Comparison of ENCODE assay signal across 21 mouse cellular contexts in the genomic region with DNA sequence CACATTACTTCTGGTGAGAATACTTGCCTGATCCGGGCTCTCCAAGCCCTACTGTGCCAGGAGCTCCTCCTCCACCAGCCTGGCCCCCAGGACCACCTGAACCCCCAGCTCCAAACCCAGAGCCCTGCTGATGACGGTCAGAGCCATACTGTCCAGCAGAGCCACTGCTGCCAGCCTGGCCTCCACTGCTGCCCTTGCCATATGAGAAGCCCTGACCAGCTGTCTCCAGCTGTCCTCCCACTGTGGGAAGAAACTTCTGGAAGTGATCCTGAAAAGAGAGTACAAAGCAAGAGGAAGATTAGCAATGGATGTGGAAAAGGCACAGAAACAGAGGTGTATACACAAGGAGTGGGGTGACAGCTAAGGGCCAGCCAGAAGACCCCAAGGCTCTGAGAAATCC. TPM values are rescaled to one million over a fixed set of nuclear protein-coding genes. Genes with fewer than 3 reads are reported as not detected.
DNase-seq lines count a peak whose midpoint lies in the region; ATAC-seq and TF ChIP-seq lines count a peak whose summit lies in the region.
"Had no signal": no experiment of that assay in that cellular context is flagged by ENCODE, and none has a peak within 500 bp of the region (broad histone marks: within the 10 kb centered on the region; RNA-seq: fewer than 3 reads in every experiment).

No protein-coding gene starts in this region.

- intact Hi-C loops in heart, postnatal 25 days (cut with DNase I): no loop called here

- no peak overlapping the region for H3K27ac ChIP-seq in embryonic facial prominence, embryonic 13.5 days
- no peak overlapping the region for H3K27ac ChIP-seq in embryonic facial prominence, embryonic 10.5 days (replicated peaks)
- H3K27ac ChIP-seq in kidney, adult 2 months (ENCODE audit: insufficient read depth, low read depth, low read length): no peak overlapping the region
- no peak overlapping the region for H3K27ac ChIP-seq in intestine, embryonic 16.5 days (ENCODE audit: low read length)
- H3K27ac ChIP-seq: hindbrain, embryonic 10.5 days; kidney, postnatal 0 days; limb, embryonic 13.5 days; liver, embryonic 15.5 days had no signal

- no peak overlapping the region for H3ac ChIP-seq in myocyte (ENCODE audit: control insufficient read depth, insufficient read length)

- H3K27me3 ChIP-seq in embryonic facial prominence, embryonic 13.5 days: no peaks in the 10 kb centered on the region
- no peaks in the 10 kb centered on the region for H3K27me3 ChIP-seq in embryonic facial prominence, embryonic 10.5 days (replicated peaks; ENCODE audit: low read depth, poor library complexity, severe bottlenecking)
- no peaks in the 10 kb centered on the region for H3K27me3 ChIP-seq in kidney, adult 2 months (replicated peaks; ENCODE audit: control insufficient read depth, insufficient read depth, low read length)
- no peaks in the 10 kb centered on the region for H3K27me3 ChIP-seq in myocyte (ENCODE audit: control insufficient read depth, insufficient read depth, insufficient read length)
- no peaks in the 10 kb centered on the region for H3K27me3 ChIP-seq in intestine, embryonic 16.5 days (replicated peaks; ENCODE audit: control insufficient read depth, insufficient read depth, low read length)
- H3K27me3 ChIP-seq: limb, embryonic 13.5 days; liver, embryonic 15.5 days had no signal

- no peaks in the 10 kb centered on the region for H3K36me3 ChIP-seq in embryonic facial prominence, embryonic 13.5 days
- H3K36me3 ChIP-seq in embryonic facial prominence, embryonic 10.5 days (replicated peaks): no peaks in the 10 kb centered on the region
- H3K36me3 ChIP-seq in kidney, adult 2 months (ENCODE audit: control insufficient read depth, insufficient read depth, low read length): no peaks in the 10 kb centered on the region
- no peaks in the 10 kb centered on the region for H3K36me3 ChIP-seq in myocyte (ENCODE audit: control insufficient read depth, insufficient read depth)
- H3K36me3 ChIP-seq in intestine, embryonic 16.5 days (ENCODE audit: control insufficient read depth, insufficient read depth, low read length): no peaks in the 10 kb centered on the region
- H3K36me3 ChIP-seq: G1E; hindbrain, embryonic 10.5 days; limb, embryonic 13.5 days; liver, embryonic 15.5 days had no signal

- 0 out of 2 replicates have a peak overlapping the region, but pooled peaks have one; percentile 16 for H3K9ac ChIP-seq in embryonic facial prominence, embryonic 13.5 days
- no peak overlapping the region for H3K9ac ChIP-seq in intestine, embryonic 16.5 days (ENCODE audit: low read depth, low read length)
- H3K9ac ChIP-seq: limb, embryonic 13.5 days; liver, embryonic 15.5 days had no signal

- ATAC-seq in embryonic facial prominence, embryonic 13.5 days (ENCODE audit: insufficient number of reproducible peaks, insufficient read depth, low FRiP score, low TSS enrichment, low read depth): no peak
- no peak for ATAC-seq in intestine, embryonic 16.5 days
- ATAC-seq: CD4-positive, CD25-positive, alpha-beta regulatory T cell, adult 4 months; inflammation-experienced regulatory T-cells, adult 6 months had no signal

- no peak for TF ChIP-seq POLR2A in kidney, adult 2 months (IDR thresholded peaks at IDR 0.05; ENCODE audit: low read depth, low read length)
- TF ChIP-seq POLR2A in myocyte (IDR thresholded peaks at IDR 0.05; ENCODE audit: insufficient read length, low read depth): no peak

- H3K4me1 ChIP-seq in embryonic facial prominence, embryonic 13.5 days: no peaks in the 10 kb centered on the region
- peaks cover 5% of the 10 kb centered on the region for H3K4me1 ChIP-seq in embryonic facial prominence, embryonic 10.5 days
- H3K4me1 ChIP-seq in kidney, adult 2 months (ENCODE audit: control insufficient read depth, insufficient read depth, low read length): no peaks in the 10 kb centered on the region
- H3K4me1 ChIP-seq in intestine, embryonic 16.5 days (ENCODE audit: control insufficient read depth, insufficient read depth, low read length): no peaks in the 10 kb centered on the region
- H3K4me1 ChIP-seq: limb, embryonic 13.5 days had no signal

- WGBS in embryonic facial prominence, embryonic 13.5 days: 80% methylated on average over 2 of the region's 2 CpGs
- WGBS in embryonic facial prominence, embryonic 10.5 days: 77% methylated on average over 2 of the region's 2 CpGs
- 80% methylated on average over 2 of the region's 2 CpGs for WGBS in kidney, adult 2 months
- WGBS in intestine, embryonic 16.5 days: 64% methylated on average over 2 of the region's 2 CpGs

- no peak for DNase-seq in embryonic facial prominence, embryonic 10.5 days (ENCODE audit: low spot score)
- DNase-seq in kidney, postnatal 10 days: peak; percentile 53
- no peak for DNase-seq in kidney, adult 2 months
- DNase-seq in heart, postnatal 25 days (ENCODE audit: low spot score): peak; percentile 40
- DNase-seq in thymus, postnatal 4 days: no peak
- DNase-seq: cerebellum, adult 9-10 months; midbrain, embryonic 14.5 days; thymus, adult 2 months had no signal

- no peaks in the 10 kb centered on the region for H3K79me2 ChIP-seq in myocyte (ENCODE audit: control insufficient read depth, insufficient read depth)

- H3K9me3 ChIP-seq in embryonic facial prominence, embryonic 13.5 days: no peaks in the 10 kb centered on the region
- no peaks in the 10 kb centered on the region for H3K9me3 ChIP-seq in embryonic facial prominence, embryonic 10.5 days
- H3K9me3 ChIP-seq in intestine, embryonic 16.5 days (ENCODE audit: control insufficient read depth, low read length): no peaks in the 10 kb centered on the region
- H3K9me3 ChIP-seq: G1E; hindbrain, embryonic 10.5 days; limb, embryonic 13.5 days; liver, embryonic 15.5 days had no signal

- H3K4me2 ChIP-seq in embryonic facial prominence, embryonic 13.5 days: no peak overlapping the region
- no peak overlapping the region for H3K4me2 ChIP-seq in myocyte (ENCODE audit: low read depth)
- no peak overlapping the region for H3K4me2 ChIP-seq in intestine, embryonic 16.5 days (ENCODE audit: low read depth, low read length)
- H3K4me2 ChIP-seq: limb, embryonic 13.5 days; liver, embryonic 15.5 days had no signal

- no peak overlapping the region for H3K4me3 ChIP-seq in embryonic facial prominence, embryonic 13.5 days
- H3K4me3 ChIP-seq in embryonic facial prominence, embryonic 10.5 days: no peak overlapping the region
- H3K4me3 ChIP-seq in kidney, adult 2 months (ENCODE audit: insufficient read depth, low read depth, low read length): no peak overlapping the region
- H3K4me3 ChIP-seq in myocyte: no peak overlapping the region
- H3K4me3 ChIP-seq in intestine, embryonic 16.5 days (ENCODE audit: low read length): no peak overlapping the region
- H3K4me3 ChIP-seq: hindbrain, embryonic 10.5 days; limb, embryonic 13.5 days; liver, embryonic 15.5 days had no signal

- TF ChIP-seq CTCF in kidney, adult 2 months (conservative IDR thresholded peaks at IDR 0.05; ENCODE audit: insufficient read depth, insufficient read length, low read depth, low read length): no peak

TF ChIP-seq in myocyte, 11 proteins besides CTCF, POLR2A, EP300 and RAD21:
- TF ChIP-seq MYOD1 (IDR thresholded peaks at IDR 0.05; ENCODE audit: control insufficient read depth in 1 of 3, insufficient read length in 2 of 3, low read depth in 2 of 3) (peak; percentile 55 to 82 (median 79)), SRF (IDR thresholded peaks at IDR 0.05; ENCODE audit: control insufficient read depth, insufficient read length, low read depth) (no peak), MYOG (IDR thresholded peaks at IDR 0.05; ENCODE audit: control insufficient read depth in 1 of 3, insufficient read depth in 1 of 3, insufficient read length in 2 of 3, low read depth in 2 of 3) (peak; percentile 29 to 85 (median 72))
TF ChIP-seq in myocyte: peak in this region for 2.

RNA-seq across cellular contexts. Expression of gene Myoz1, which starts 5.3 kb away (rescaled TPM):
- polyA plus RNA-seq in embryonic facial prominence, embryonic 13.5 days (2015; fragmentation: Nextera tagmentation; extraction: Ambion mirVana): 0.47 and 0.62 TPM in 2 replicates
- 0.26 and 0.71 TPM in 2 replicates for polyA plus RNA-seq in embryonic facial prominence, embryonic 10.5 days (2016; fragmentation: Nextera tagmentation; extraction: Ambion mirVana)
- 0.26 and 8.9 TPM in 2 replicates for polyA plus RNA-seq in kidney, adult 2 months (2012; rRNA removed)
- under 1 TPM; 0.39 to 0.67 TPM for total RNA-seq in heart, postnatal 25 days (2021)
- polyA plus RNA-seq in myocyte (2012; fragmentation: generic; extraction: Trizol): 8.6 TPM
- polyA plus RNA-seq in intestine, embryonic 16.5 days (2015; fragmentation: Nextera tagmentation; extraction: Ambion mirVana): 0.26 and 0.53 TPM in 2 replicates
- total RNA-seq: G1E; granulocyte monocyte progenitor cell, adult 5-6 weeks had no signal
- polyA plus RNA-seq: CD4-positive, CD25-positive, alpha-beta regulatory T cell, adult 4 months; cortical plate, adult 2 months; G1E; inflammation-experienced regulatory T-cells, adult 6 months; midbrain, embryonic 14.5 days; small intestine, adult 2 months had no signal

RNA-seq across cellular contexts. Expression of gene Usp54, which starts 10.1 kb away (rescaled TPM):
- polyA plus RNA-seq in embryonic facial prominence, embryonic 13.5 days (2015; fragmentation: Nextera tagmentation; extraction: Ambion mirVana): 8.5 and 9.4 TPM in 2 replicates
- polyA plus RNA-seq in embryonic facial prominence, embryonic 10.5 days (2016; fragmentation: Nextera tagmentation; extraction: Ambion mirVana): 13.4 and 15.2 TPM in 2 replicates
- 7.9 and 8.5 TPM in 2 replicates for polyA plus RNA-seq in kidney, adult 2 months (2012; rRNA removed)
- 10 to 100 TPM; 16.6 to 17.6 TPM for total RNA-seq in heart, postnatal 25 days (2021)
- 2.6 TPM for polyA plus RNA-seq in myocyte (2012; fragmentation: generic; extraction: Trizol)
- 3.1 and 3.3 TPM in 2 replicates for polyA plus RNA-seq in intestine, embryonic 16.5 days (2015; fragmentation: Nextera tagmentation; extraction: Ambion mirVana)

RNA-seq across cellular contexts. Expression of gene Synpo2l, which starts 17.2 kb away (rescaled TPM):
- 2.3 and 3.3 TPM in 2 replicates for polyA plus RNA-seq in embryonic facial prominence, embryonic 13.5 days (2015; fragmentation: Nextera tagmentation; extraction: Ambion mirVana)
- 0.50 and 0.54 TPM in 2 replicates for polyA plus RNA-seq in embryonic facial prominence, embryonic 10.5 days (2016; fragmentation: Nextera tagmentation; extraction: Ambion mirVana)
- polyA plus RNA-seq in kidney, adult 2 months (2012; rRNA removed): 0.87 and 1.8 TPM in 2 replicates
- 100 to 1,000 TPM; 128 to 138 TPM for total RNA-seq in heart, postnatal 25 days (2021)
- 165 TPM for polyA plus RNA-seq in myocyte (2012; fragmentation: generic; extraction: Trizol)
- polyA plus RNA-seq in intestine, embryonic 16.5 days (2015; fragmentation: Nextera tagmentation; extraction: Ambion mirVana): 0.10 and 0.20 TPM in 2 replicates
- polyA plus RNA-seq: CD4-positive, CD25-positive, alpha-beta regulatory T cell, adult 4 months; inflammation-experienced regulatory T-cells, adult 6 months had no signal

RNA-seq across cellular contexts. Expression of gene Sec24c, which starts 23.1 kb away (rescaled TPM):
- 90.7 and 93.3 TPM in 2 replicates for polyA plus RNA-seq in embryonic facial prominence, embryonic 13.5 days (2015; fragmentation: Nextera tagmentation; extraction: Ambion mirVana)
- 117 and 120 TPM in 2 replicates for polyA plus RNA-seq in embryonic facial prominence, embryonic 10.5 days (2016; fragmentation: Nextera tagmentation; extraction: Ambion mirVana)
- polyA plus RNA-seq in kidney, adult 2 months (2012; rRNA removed): 133 and 153 TPM in 2 replicates
- 100 to 1,000 TPM in 1 of 2 experiments, 10 to 100 TPM in 1; 96.8 to 107 TPM for total RNA-seq in heart, postnatal 25 days (2021)
- 68.6 TPM for polyA plus RNA-seq in myocyte (2012; fragmentation: generic; extraction: Trizol)
- 92.7 and 106 TPM in 2 replicates for polyA plus RNA-seq in intestine, embryonic 16.5 days (2015; fragmentation: Nextera tagmentation; extraction: Ambion mirVana)

RNA-seq across cellular contexts. Expression of gene Fut11, which starts 43.8 kb away (rescaled TPM):
- polyA plus RNA-seq in embryonic facial prominence, embryonic 13.5 days (2015; fragmentation: Nextera tagmentation; extraction: Ambion mirVana): 25.1 and 26.2 TPM in 2 replicates
- 20.2 and 20.9 TPM in 2 replicates for polyA plus RNA-seq in embryonic facial prominence, embryonic 10.5 days (2016; fragmentation: Nextera tagmentation; extraction: Ambion mirVana)
- polyA plus RNA-seq in kidney, adult 2 months (2012; rRNA removed): 7.9 and 11.2 TPM in 2 replicates
- total RNA-seq in heart, postnatal 25 days (2021): 1 to 10 TPM; 6.0 to 7.4 TPM
- polyA plus RNA-seq in myocyte (2012; fragmentation: generic; extraction: Trizol): 7.2 TPM
- 15.0 and 16.0 TPM in 2 replicates for polyA plus RNA-seq in intestine, embryonic 16.5 days (2015; fragmentation: Nextera tagmentation; extraction: Ambion mirVana)

Comparison
In these comparisons a context has a peak if more than half of its experiments do, and no peak if none do; other contexts are left out.
1. DNase-seq: peak in kidney, postnatal 10 days (single experiment) and heart, postnatal 25 days (single experiment); none in embryonic facial prominence, embryonic 10.5 days (single experiment), kidney, adult 2 months (single experiment) and thymus, postnatal 4 days (single experiment).
2. RNA of gene Synpo2l, which starts 17.2 kb away (polyA plus RNA-seq): 165 TPM in myocyte (single experiment); 2.3 to 3.3 TPM in embryonic facial prominence, embryonic 13.5 days, 0.87 to 1.8 TPM in kidney, adult 2 months, 0.50 to 0.54 TPM in embryonic facial prominence, embryonic 10.5 days and 0.10 to 0.20 TPM in intestine, embryonic 16.5 days; every median in the first group is over 10 times any median in the second.